Mouse (Mus musculus): ENCODE measurements around the gene Baiap2l1. TPM values are rescaled to one million over a fixed set of nuclear protein-coding genes. Genes with fewer than 3 reads are reported as not detected.
"Not testable (repeated sequence)": the region's sequence is repeated elsewhere in the genome, so short reads cannot be mapped to it uniquely, and the experiment has no call there.

The Baiap2l1 gene
- polyA plus RNA-seq, 1 experiment from 2014 or later, result 2.6 TPM

- ATAC-seq (ENCODE audit: low FRiP score), result no peak
- Histone ChIP-seq H3K4me1 (replicated peaks) (0 out of 2 replicates have a peak, but pooled peaks cover 4% of the 10 kb centered on the region), H3K9me3 (no peaks in the 10 kb centered on the region), H3K4me3 (no peak overlapping the region), H3K9ac (no peak overlapping the region), H3K27ac (no peak overlapping the region), H3K36me3 (no peaks in the 10 kb centered on the region), H3K4me2 (no peak overlapping the region), H3K27me3 (no peaks in the 10 kb centered on the region)
- 50% methylated on average over 1 of the region's 1 CpGs for WGBS
These were observed 19.1 kb downstream of the Baiap2l1 start for GRCm38 (mm10) chr5:144338787-144339186.

GRCm38 (mm10) chr5:144335357-144335756 lies 22.6 kb downstream of the Baiap2l1 start:
- H3K4me3 ChIP-seq; H3K9ac ChIP-seq; H3K27ac ChIP-seq; H3K9me3 ChIP-seq; H3K36me3 ChIP-seq; H3K4me2 ChIP-seq; ATAC-seq (ENCODE audit: low FRiP score); H3K27me3 ChIP-seq; H3K4me1 ChIP-seq (replicated peaks): not testable (repeated sequence)
- 83% methylated on average over 6 of the region's 6 CpGs for WGBS

- WGBS, result 94% methylated on average over 11 of the region's 11 CpGs
- Histone ChIP-seq H3K36me3 (no peaks in the 10 kb centered on the region), H3K9me3 (no peaks in the 10 kb centered on the region), H3K4me3 (no peak overlapping the region), H3K9ac (no peak overlapping the region), H3K27me3 (no peaks in the 10 kb centered on the region), H3K27ac (no peak overlapping the region), H3K4me1 (replicated peaks) (no peaks in the 10 kb centered on the region), H3K4me2 (no peak overlapping the region)
- ATAC-seq (ENCODE audit: low FRiP score), result no peak
These were observed 23.9 kb downstream of the Baiap2l1 start for GRCm38 (mm10) chr5:144334010-144334409.

- no peaks in the 10 kb centered on the region for H3K27me3 ChIP-seq
- no peak overlapping the region for H3K9ac ChIP-seq
- no peaks in the 10 kb centered on the region for H3K36me3 ChIP-seq
- no peak overlapping the region for H3K27ac ChIP-seq
- no peaks in the 10 kb centered on the region for H3K9me3 ChIP-seq
- no peak for ATAC-seq (ENCODE audit: low FRiP score)
- peaks cover 8% of the 10 kb centered on the region for H3K4me1 ChIP-seq (replicated peaks)
- H3K4me2 ChIP-seq, result no peak overlapping the region
- no peak overlapping the region for H3K4me3 ChIP-seq
- 91% methylated on average over 3 of the region's 3 CpGs for WGBS
These were observed 35.2 kb downstream of the Baiap2l1 start for GRCm38 (mm10) chr5:144322717-144323116.

GRCm38 (mm10) chr5:144321681-144322080 lies 36.2 kb downstream of the Baiap2l1 start:
- no peak overlapping the region for H3K27ac ChIP-seq
- H3K4me1 ChIP-seq (replicated peaks), result peaks cover 11% of the 10 kb centered on the region
- no peaks in the 10 kb centered on the region for H3K9me3 ChIP-seq
- H3K36me3 ChIP-seq, result no peaks in the 10 kb centered on the region
- no peak overlapping the region for H3K9ac ChIP-seq
- no peak for ATAC-seq (ENCODE audit: low FRiP score)
- H3K4me3 ChIP-seq, result no peak overlapping the region
- WGBS, result 82% methylated on average over 7 of the region's 7 CpGs
- H3K4me2 ChIP-seq, result no peak overlapping the region
- H3K27me3 ChIP-seq, result no peaks in the 10 kb centered on the region

GRCm38 (mm10) chr5:144318286-144318685 lies 39.6 kb downstream of the Baiap2l1 start:
- WGBS, result 56% methylated on average over 6 of the region's 6 CpGs
- Histone ChIP-seq H3K27me3 (no peaks in the 10 kb centered on the region), H3K4me2 (no peak overlapping the region), H3K4me3 (no peak overlapping the region), H3K36me3 (no peaks in the 10 kb centered on the region), H3K27ac (no peak overlapping the region), H3K9me3 (no peaks in the 10 kb centered on the region), H3K4me1 (replicated peaks) (peaks cover 14% of the 10 kb centered on the region), H3K9ac (no peak overlapping the region)
- no peak for ATAC-seq (ENCODE audit: low FRiP score)

- Histone ChIP-seq H3K4me2 (no peak overlapping the region), H3K9ac (no peak overlapping the region), H3K9me3 (no peaks in the 10 kb centered on the region), H3K27me3 (no peaks in the 10 kb centered on the region), H3K4me1 (replicated peaks) (peaks cover 15% of the 10 kb centered on the region), H3K36me3 (no peaks in the 10 kb centered on the region), H3K4me3 (no peak overlapping the region), H3K27ac (no peak overlapping the region)
- ATAC-seq (ENCODE audit: low FRiP score), result no peak
- 93% methylated on average over 8 of the region's 8 CpGs for WGBS
These were observed 40.5 kb downstream of the Baiap2l1 start for GRCm38 (mm10) chr5:144317426-144317825.

- Histone ChIP-seq H3K4me3 (no peak overlapping the region), H3K9ac (no peak overlapping the region), H3K27ac (no peak overlapping the region), H3K36me3 (no peaks in the 10 kb centered on the region), H3K9me3 (no peaks in the 10 kb centered on the region), H3K4me2 (no peak overlapping the region), H3K4me1 (replicated peaks) (peaks cover 15% of the 10 kb centered on the region), H3K27me3 (no peaks in the 10 kb centered on the region)
- 75% methylated on average over 3 of the region's 3 CpGs for WGBS
- no peak for ATAC-seq (ENCODE audit: low FRiP score)
These were observed 41.5 kb downstream of the Baiap2l1 start for GRCm38 (mm10) chr5:144316442-144316841.

GRCm38 (mm10) chr5:144314731-144315494 lies 43.0 kb downstream of the Baiap2l1 start:
- Histone ChIP-seq H3K36me3 (no peaks in the 10 kb centered on the region), H3K27ac (no peak overlapping the region), H3K4me3 (no peak overlapping the region), H3K9ac (no peak overlapping the region), H3K27me3 (no peaks in the 10 kb centered on the region), H3K9me3 (no peaks in the 10 kb centered on the region), H3K4me1 (replicated peaks) (peaks cover 15% of the 10 kb centered on the region), H3K4me2 (no peak overlapping the region)
- no peak for ATAC-seq (ENCODE audit: low FRiP score)
- 92% methylated on average over 12 of the region's 12 CpGs for WGBS

GRCm38 (mm10) chr5:144313335-144313734 lies 44.6 kb downstream of the Baiap2l1 start:
- no peak overlapping the region for H3K4me3 ChIP-seq
- H3K4me2 ChIP-seq, result no peak overlapping the region
- ATAC-seq (ENCODE audit: low FRiP score), result no peak
- no peaks in the 10 kb centered on the region for H3K9me3 ChIP-seq
- no peak overlapping the region for H3K27ac ChIP-seq
- 39% methylated on average over 5 of the region's 5 CpGs for WGBS
- peaks cover 12% of the 10 kb centered on the region for H3K4me1 ChIP-seq (replicated peaks)
- H3K36me3 ChIP-seq, result no peaks in the 10 kb centered on the region
- no peak overlapping the region for H3K9ac ChIP-seq
- H3K27me3 ChIP-seq, result no peaks in the 10 kb centered on the region

GRCm38 (mm10) chr5:144312183-144312582 lies 45.7 kb downstream of the Baiap2l1 start:
- no peaks in the 10 kb centered on the region for H3K36me3 ChIP-seq
- 88% methylated on average over 7 of the region's 7 CpGs for WGBS
- no peak overlapping the region for H3K4me3 ChIP-seq
- no peak for ATAC-seq (ENCODE audit: low FRiP score)
- H3K4me1 ChIP-seq (replicated peaks), result peaks cover 3% of the 10 kb centered on the region; the same call in 1 of the 2 replicates
- H3K9me3 ChIP-seq, result no peaks in the 10 kb centered on the region
- no peak overlapping the region for H3K9ac ChIP-seq
- no peak overlapping the region for H3K27ac ChIP-seq
- no peak overlapping the region for H3K4me2 ChIP-seq
- no peaks in the 10 kb centered on the region for H3K27me3 ChIP-seq

- H3K4me3 ChIP-seq, result no peak overlapping the region
- H3K27ac ChIP-seq, result no peak overlapping the region
- no peaks in the 10 kb centered on the region for H3K27me3 ChIP-seq
- no peaks in the 10 kb centered on the region for H3K9me3 ChIP-seq
- H3K4me1 ChIP-seq (replicated peaks), result peaks cover 3% of the 10 kb centered on the region; the same call in 1 of the 2 replicates
- ATAC-seq (ENCODE audit: low FRiP score), result no peak
- H3K9ac ChIP-seq, result no peak overlapping the region
- H3K36me3 ChIP-seq, result no peaks in the 10 kb centered on the region
- 85% methylated on average over 4 of the region's 4 CpGs for WGBS
- no peak overlapping the region for H3K4me2 ChIP-seq
These were observed 49.0 kb downstream of the Baiap2l1 start for GRCm38 (mm10) chr5:144308929-144309328.

- no peak for ATAC-seq (ENCODE audit: low FRiP score)
- 98% methylated on average over 2 of the region's 2 CpGs for WGBS
- Histone ChIP-seq H3K9me3 (no peaks in the 10 kb centered on the region), H3K36me3 (no peaks in the 10 kb centered on the region), H3K4me2 (no peak overlapping the region), H3K9ac (no peak overlapping the region), H3K4me1 (replicated peaks) (no peaks in the 10 kb centered on the region), H3K27me3 (no peaks in the 10 kb centered on the region), H3K27ac (no peak overlapping the region), H3K4me3 (no peak overlapping the region)
These were observed 54.8 kb downstream of the Baiap2l1 start for GRCm38 (mm10) chr5:144303071-144303470.
